ENCODE assay signal across 8 mouse cellular contexts in genomic region chr8:123373403-123374238, GRCm38 (mm10). TPM values are rescaled to one million over a fixed set of nuclear protein-coding genes. Genes with fewer than 3 reads are reported as not detected.
DNase-seq lines count a peak whose midpoint lies in the region; ATAC-seq and TF ChIP-seq lines count a peak whose summit lies in the region.

Gene Tcf25 (plus strand): TSS chr8:123373753.

- peak; percentile 81 for TF ChIP-seq POLR2A in liver, adult 2 months (IDR thresholded peaks at IDR 0.05; ENCODE audit: extremely low read depth, insufficient read depth, low read length)
- TF ChIP-seq POLR2A in myocyte (IDR thresholded peaks at IDR 0.05; ENCODE audit: insufficient read length, low read depth) = peak; percentile 80

- H3K36me3 ChIP-seq in heart, embryonic 11.5 days (ENCODE audit: control insufficient read depth, insufficient read depth, low read length) = peaks cover 3% of the 10 kb centered on the region; the same call in 1 of the 2 replicates
- H3K36me3 ChIP-seq in kidney, embryonic 16.5 days (ENCODE audit: insufficient read depth, low read length) = 0 out of 2 replicates have a peak, but pooled peaks cover 8% of the 10 kb centered on the region
- H3K36me3 ChIP-seq in liver, adult 2 months (ENCODE audit: control insufficient read depth, insufficient read depth, low read length) = no peaks in the 10 kb centered on the region
- H3K36me3 ChIP-seq in myocyte (ENCODE audit: control insufficient read depth, insufficient read depth) = peaks cover 3% of the 10 kb centered on the region
- H3K36me3 ChIP-seq in splenic B cell, adult 2 months (ENCODE audit: control insufficient read depth, insufficient read depth, low read length, poor library complexity, severe bottlenecking) = no peaks in the 10 kb centered on the region

- no peaks in the 10 kb centered on the region for H3K27me3 ChIP-seq in heart, embryonic 11.5 days (ENCODE audit: control insufficient read depth, insufficient read depth, low read length)
- no peaks in the 10 kb centered on the region for H3K27me3 ChIP-seq in kidney, embryonic 16.5 days (ENCODE audit: insufficient read depth, low read length)
- no peaks in the 10 kb centered on the region for H3K27me3 ChIP-seq in liver, adult 2 months (ENCODE audit: control insufficient read depth, insufficient read depth, low read length)
- H3K27me3 ChIP-seq in myocyte (ENCODE audit: control insufficient read depth, insufficient read depth, insufficient read length) = no peaks in the 10 kb centered on the region
- H3K27me3 ChIP-seq in splenic B cell, adult 2 months (ENCODE audit: control insufficient read depth, insufficient read depth, low read length, poor library complexity, severe bottlenecking) = no peaks in the 10 kb centered on the region

- H3K9ac ChIP-seq in heart, embryonic 11.5 days (ENCODE audit: low read depth, low read length) = peak within 1 kb of the TSS; percentile 78
- H3K9ac ChIP-seq in kidney, embryonic 16.5 days (replicated peaks; ENCODE audit: low read length) = peak within 1 kb of the TSS; percentile 96
- H3K9ac ChIP-seq in liver, adult 2 months (ENCODE audit: low read depth, low read length) = peak within 1 kb of the TSS; percentile 90

- peak within 1 kb of the TSS; percentile 64 for H3K4me3 ChIP-seq in heart, embryonic 11.5 days (ENCODE audit: low read depth, low read length)
- H3K4me3 ChIP-seq in kidney, embryonic 16.5 days (ENCODE audit: low read length) = peak within 1 kb of the TSS; percentile 95
- peak within 1 kb of the TSS; percentile 86 for H3K4me3 ChIP-seq in liver, adult 2 months (ENCODE audit: insufficient read depth, low read depth, low read length)
- H3K4me3 ChIP-seq in myocyte = peak within 1 kb of the TSS; percentile 93

- ATAC-seq in erythroblast, adult 5-6 weeks (replicated peaks; ENCODE audit: low FRiP score, poor library complexity, severe bottlenecking) = peak; percentile 75
- peak; percentile 86 for ATAC-seq in heart, embryonic 11.5 days (replicated peaks; ENCODE audit: insufficient number of reproducible peaks, low FRiP score, low TSS enrichment)
- ATAC-seq in kidney, embryonic 16.5 days (ENCODE audit: low FRiP score, low TSS enrichment) = peak; percentile 91

- H3ac ChIP-seq in myocyte (ENCODE audit: control insufficient read depth, insufficient read length) = peak within 1 kb of the TSS; percentile 70

- H3K27ac ChIP-seq in heart, embryonic 11.5 days (ENCODE audit: low read depth, low read length) = peak within 1 kb of the TSS; percentile 95
- H3K27ac ChIP-seq in kidney, embryonic 16.5 days (ENCODE audit: low read length) = peak within 1 kb of the TSS; percentile 99
- peak within 1 kb of the TSS; percentile 89 for H3K27ac ChIP-seq in liver, adult 2 months (replicated peaks; ENCODE audit: insufficient read depth, low read depth, low read length)

- no peaks in the 10 kb centered on the region for H3K9me3 ChIP-seq in heart, embryonic 11.5 days (replicated peaks; ENCODE audit: control insufficient read depth, low read length)
- H3K9me3 ChIP-seq in kidney, embryonic 16.5 days (ENCODE audit: low read length) = no peaks in the 10 kb centered on the region

- DNase-seq in B cell, adult 2 months = peak; percentile 98
- peak; percentile 98 for DNase-seq in brain, adult 2 months (ENCODE audit: low read depth, low spot score)
- peak; percentile 77 for DNase-seq in liver, adult 2 months (ENCODE audit: extremely low read depth, low read depth, low spot score)
- DNase-seq in splenic B cell, adult 2 months (ENCODE audit: low read depth, low spot score) = peak; percentile 98

- peaks cover 15% of the 10 kb centered on the region for H3K4me1 ChIP-seq in heart, embryonic 11.5 days (ENCODE audit: control insufficient read depth, insufficient read depth, low read length)
- H3K4me1 ChIP-seq in kidney, embryonic 16.5 days (ENCODE audit: insufficient read depth, low read length) = peaks cover 10% of the 10 kb centered on the region
- peaks cover 11% of the 10 kb centered on the region; the same call in 1 of the 2 replicates for H3K4me1 ChIP-seq in liver, adult 2 months (ENCODE audit: control insufficient read depth, insufficient read depth, low read length)

- peak; percentile 56 for TF ChIP-seq CTCF in liver, adult 2 months (IDR thresholded peaks at IDR 0.05; ENCODE audit: low read depth, low read length)

- peaks cover 13% of the 10 kb centered on the region; the same call in 1 of the 2 replicates for H3K79me2 ChIP-seq in liver, adult 2 months (ENCODE audit: control insufficient read depth, insufficient read depth, low read length)
- H3K79me2 ChIP-seq in myocyte (ENCODE audit: control insufficient read depth, insufficient read depth) = peaks cover 41% of the 10 kb centered on the region

- peak within 1 kb of the TSS; percentile 90 for H3K4me2 ChIP-seq in heart, embryonic 11.5 days
- peak within 1 kb of the TSS; percentile 86 for H3K4me2 ChIP-seq in kidney, embryonic 16.5 days (replicated peaks; ENCODE audit: low read depth, low read length)
- peak within 1 kb of the TSS; percentile 99 for H3K4me2 ChIP-seq in myocyte (ENCODE audit: low read depth)

- under 1% methylated on average over 75 of the region's 75 CpGs for WGBS in heart, embryonic 11.5 days (ENCODE audit: insufficient replicate concordance)
- WGBS in kidney, embryonic 16.5 days = under 1% methylated on average over 71 of the region's 75 CpGs
- whole genome bisulfite sequencing in liver, adult 2 months = 1% methylated on average over 75 of the region's 75 CpGs

TF ChIP-seq in myocyte, 11 proteins besides CTCF, POLR2A, EP300 and RAD21:
- TF ChIP-seq POLR2AphosphoS2 (IDR thresholded peaks at IDR 0.05; ENCODE audit: insufficient read length, low read depth) (peak; percentile 89), MAX (IDR thresholded peaks at IDR 0.05; ENCODE audit: low read depth) (no peak), SRF (IDR thresholded peaks at IDR 0.05; ENCODE audit: control insufficient read depth, insufficient read length, low read depth) (peak; percentile 44), MYOG (IDR thresholded peaks at IDR 0.05; ENCODE audit: control insufficient read depth in 1 of 3, insufficient read depth in 1 of 3, insufficient read length in 2 of 3, low read depth in 2 of 3) (peak in 2 of 3 experiments; percentile 17 to 47), REST (IDR thresholded peaks at IDR 0.05; ENCODE audit: insufficient read depth, insufficient read length) (no peak), MYOD1 (IDR thresholded peaks at IDR 0.05; ENCODE audit: control insufficient read depth in 1 of 3, insufficient read length in 2 of 3, low read depth in 2 of 3) (peak in 2 of 3 experiments; percentile 32 to 82), TCF12 (IDR thresholded peaks at IDR 0.05; ENCODE audit: insufficient read depth, poor library complexity, severe bottlenecking) (no peak)
TF ChIP-seq in myocyte: peak in this region for 4.

RNA-seq across cellular contexts. Expression of gene Tcf25, which starts in this region (rescaled TPM):
- 25.3 and 45.0 TPM in 2 replicates for total RNA-seq in erythroblast, adult 5-6 weeks (2015; ENCODE audit: low replicate concordance)
- total RNA-seq in erythroblast, adult 5-6 weeks (2017; ENCODE audit: low replicate concordance) = 19.5 and 29.4 TPM in 2 replicates
- polyA plus RNA-seq in heart, embryonic 11.5 days (2014; fragmentation: Nextera tagmentation; extraction: Ambion mirVana) = 148 and 165 TPM in 2 replicates
- polyA plus RNA-seq in kidney, embryonic 16.5 days (2015; fragmentation: Nextera tagmentation; extraction: Ambion mirVana) = 168 and 175 TPM in 2 replicates
- total RNA-seq in liver, adult 2 months (2014; rRNA removed) = 86.7 and 94.3 TPM in 2 replicates
- 83.8 and 117 TPM in 2 replicates for polyA plus RNA-seq in liver, adult 2 months (2012; rRNA removed)
- 177 TPM for polyA plus RNA-seq in myocyte (2012; fragmentation: generic; extraction: Trizol)

Comparison
In these comparisons a context has a peak if more than half of its experiments do, and no peak if none do; other contexts are left out.
1. Peak in every context shown above with its lines: DNase-seq, ATAC-seq, H3K4me3 ChIP-seq and H3K27ac ChIP-seq.